Mouse (Mus musculus): ENCODE data around the gene Pcnx.
A peak's percentile ranks its signal among the peaks of the same experiment; 100 is the strongest.

Gene Pcnx

GRCm38 (mm10) chr12:81855031-81855430 is 4.8 kb upstream of the Pcnx start:
- DNase-seq (ENCODE audit: low spot score in 2 of 2): no peak

GRCm38 (mm10) chr12:81856696-81857095 is 3.1 kb upstream of the Pcnx start:
- no peak for DNase-seq (ENCODE audit: low spot score in 2 of 2)

GRCm38 (mm10) chr12:81857251-81857650 is 2.6 kb upstream of the Pcnx start:
- no peak for DNase-seq (ENCODE audit: low spot score in 2 of 2)

GRCm38 (mm10) chr12:81857978-81858569 is 1.7 kb upstream of the Pcnx start:
- DNase-seq (ENCODE audit: low spot score in 2 of 2): no peak

GRCm38 (mm10) chr12:81860308-81861181 is 722 bp downstream of the Pcnx start:
- peak; percentile 66 to 69 for DNase-seq (ENCODE audit: low spot score in 2 of 2)

GRCm38 (mm10) chr12:81861199-81862085 is 1.6 kb downstream of the Pcnx start:
- no peak for DNase-seq (ENCODE audit: low spot score in 2 of 2)

- DNase-seq (ENCODE audit: low spot score in 2 of 2): peak; percentile 5 to 7
These were observed 2.6 kb downstream of the Pcnx start for GRCm38 (mm10) chr12:81862351-81862802.

- no peak for DNase-seq (ENCODE audit: low spot score in 2 of 2)
These were observed 4.1 kb downstream of the Pcnx start for GRCm38 (mm10) chr12:81863949-81864348.

GRCm38 (mm10) chr12:81865183-81865582 is 5.4 kb downstream of the Pcnx start:
- no peak for DNase-seq (ENCODE audit: low spot score in 2 of 2)

GRCm38 (mm10) chr12:81867316-81867715 is 7.5 kb downstream of the Pcnx start:
- DNase-seq (ENCODE audit: low spot score in 2 of 2): no peak

GRCm38 (mm10) chr12:81869205-81869940 is 9.6 kb downstream of the Pcnx start:
- no peak for DNase-seq (ENCODE audit: low spot score in 2 of 2)

GRCm38 (mm10) chr12:81873345-81873744 is 13.5 kb downstream of the Pcnx start:
- no peak for DNase-seq (ENCODE audit: low spot score in 2 of 2)

- DNase-seq (ENCODE audit: low spot score in 2 of 2): no peak
These were observed 20.3 kb downstream of the Pcnx start for GRCm38 (mm10) chr12:81880161-81880560.

- no peak for DNase-seq (ENCODE audit: low spot score in 2 of 2)
These were observed 23.7 kb downstream of the Pcnx start for GRCm38 (mm10) chr12:81883255-81884106.

- no peak for DNase-seq (ENCODE audit: low spot score in 2 of 2)
These were observed 24.2 kb downstream of the Pcnx start for GRCm38 (mm10) chr12:81884107-81884398.

GRCm38 (mm10) chr12:81884983-81885382 is 25.2 kb downstream of the Pcnx start:
- no peak for DNase-seq (ENCODE audit: low spot score in 2 of 2)

- DNase-seq (ENCODE audit: low spot score in 2 of 2): no peak
These were observed 26.2 kb downstream of the Pcnx start for GRCm38 (mm10) chr12:81885982-81886381.

GRCm38 (mm10) chr12:81888954-81889353 is 29.1 kb downstream of the Pcnx start:
- no peak for DNase-seq (ENCODE audit: low spot score in 2 of 2)

GRCm38 (mm10) chr12:81891946-81892345 is 32.1 kb downstream of the Pcnx start:
- no peak for DNase-seq (ENCODE audit: low spot score in 2 of 2)

GRCm38 (mm10) chr12:81894311-81894710 is 34.5 kb downstream of the Pcnx start:
- DNase-seq (ENCODE audit: low spot score in 2 of 2): no peak

- DNase-seq (ENCODE audit: low spot score in 2 of 2): no peak
These were observed 36.2 kb downstream of the Pcnx start for GRCm38 (mm10) chr12:81895986-81896385.

Data from spleen, postnatal 36 days (tissue).